Mouse (Mus musculus) lung, embryonic 14.5 days (tissue): ENCODE data around the gene Fcnb. TPM values are rescaled to one million over a fixed set of nuclear protein-coding genes. Genes with fewer than 3 reads are reported as not detected.
A peak's percentile ranks its signal among the peaks of the same experiment; 100 is the strongest.

Experiments
- ATAC-seq: fragments of 200-750 bp; cut with Nextera tagmentation; 2 replicates; pipeline ENCODE4 v1.8.0; 2017; ENCODE audit warnings: mild to moderate bottlenecking, moderate TSS enrichment, moderate library complexity; ENCODE audit not compliant: insufficient read depth
- DNase-seq: peaks from one replicate; pipeline ENCODE4 v3.0.0-alpha.2; 2015
- H3K27ac ChIP-seq: fragments of 300-500 bp; sonication (generic); 2 replicates; pipeline ENCODE4 v1.5.1; 2014; ENCODE audit warnings: low read depth, mild to moderate bottlenecking, moderate library complexity
- H3K27me3 ChIP-seq: fragments of 300-500 bp; sonication (generic); 2 replicates; pipeline ENCODE4 v1.6.1; 2014; ENCODE audit warnings: low read length, control low read depth; ENCODE audit not compliant: insufficient read depth
- H3K36me3 ChIP-seq: fragments of 300-500 bp; sonication (generic); 2 replicates; pipeline ENCODE4 v1.6.1; 2014; ENCODE audit warnings: control low read depth; ENCODE audit not compliant: insufficient read depth
- H3K4me1 ChIP-seq: fragments of 300-500 bp; sonication (generic); 2 replicates; pipeline ENCODE4 v1.6.1; 2014; ENCODE audit warnings: antibody characterized with exemption, control low read depth; ENCODE audit not compliant: insufficient read depth
- H3K4me2 ChIP-seq: fragments of 300-500 bp; sonication (generic); 2 replicates; pipeline ENCODE4 v1.6.1; 2014; ENCODE audit warnings: mild to moderate bottlenecking
- H3K4me3 ChIP-seq: fragments of 300-500 bp; sonication (generic); 2 replicates; pipeline ENCODE4 v1.5.1; 2014; ENCODE audit warnings: low read depth, low read length
- H3K9ac ChIP-seq: fragments of 300-500 bp; sonication (generic); 2 replicates; pipeline ENCODE4 v1.6.1; 2014
- H3K9me3 ChIP-seq: fragments of 300-500 bp; sonication (generic); 2 replicates; pipeline ENCODE4 v1.6.1; 2016; ENCODE audit warnings: low read depth, low read length, control low read depth
- CTCF ChIP-seq: IDR thresholded peaks from 2 replicates; pipeline ENCODE4 v1.5.1; 2016; ENCODE audit warnings: antibody characterized with exemption, low read depth
- WGBS: fragments of 180-500 bp; shearing (Covaris S2); extraction: QIAGEN DNeasy Blood & Tissue Kit; methylation state at CpG from one replicate; pipeline ENCODE4 v1.1.7; 2014; 5-methylcytosine and 5-hydroxymethylcytosine counted together
- polyA plus RNA-seq: library from polyadenylated mRNA; unstranded; fragments of >200 nt; fragmentation: Nextera tagmentation; extraction: Ambion mirVana; gene quantifications from 2 replicates; pipeline ENCODE4 v1.2.1, GENCODE M21; 2014

The Fcnb gene
- polyA plus RNA-seq, 1 experiment from 2014 or later: not detected

DNA sequence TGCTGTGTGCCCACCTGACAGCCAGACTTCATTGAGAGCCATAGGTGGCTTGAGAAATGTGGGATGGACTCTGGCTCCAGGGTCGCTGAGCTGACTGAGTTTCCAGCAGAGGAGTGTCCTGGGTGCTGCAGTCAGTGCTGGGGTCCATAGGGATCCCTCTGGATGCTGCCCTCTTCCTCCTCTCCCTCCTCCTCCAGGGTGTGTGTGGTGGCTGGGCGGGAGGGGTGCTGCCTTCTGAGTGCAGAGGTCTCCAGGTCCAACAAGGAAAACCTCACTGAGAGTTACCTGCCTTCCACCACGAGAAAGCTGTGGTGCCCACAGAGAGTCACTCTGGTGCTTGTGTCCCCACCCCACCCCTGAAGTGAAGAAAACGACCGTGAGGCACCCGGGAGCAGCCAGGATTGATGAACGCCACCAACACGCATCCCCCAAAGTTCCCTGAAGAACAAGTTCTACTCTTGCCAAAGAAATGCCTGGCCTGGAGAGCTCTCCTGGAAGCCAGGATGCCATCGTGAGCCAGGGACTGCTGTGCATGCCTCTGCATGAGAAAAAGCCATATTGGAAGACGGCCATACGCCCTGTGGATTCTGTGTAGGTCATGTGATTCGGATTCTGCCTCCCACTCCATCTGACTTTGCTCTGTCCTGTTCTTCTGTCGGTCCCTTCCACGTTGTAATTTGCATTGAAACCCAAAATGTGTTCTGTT is 46.1 kb downstream of the Fcnb start:
- WGBS: 74% methylated on average over 14 of the region's 14 CpGs
- no peak for DNase-seq
- H3K27me3 ChIP-seq: no peaks in the 10 kb centered on the region
- no peak overlapping the region for H3K27ac ChIP-seq
- no peak overlapping the region for H3K4me2 ChIP-seq
- H3K9me3 ChIP-seq: no peaks in the 10 kb centered on the region
- no peak overlapping the region for H3K4me3 ChIP-seq
- TF ChIP-seq CTCF: no peak
- H3K4me1 ChIP-seq: no peaks in the 10 kb centered on the region
- H3K36me3 ChIP-seq: peaks cover 24% of the 10 kb centered on the region
- no peak overlapping the region for H3K9ac ChIP-seq
- no peak for ATAC-seq

DNA sequence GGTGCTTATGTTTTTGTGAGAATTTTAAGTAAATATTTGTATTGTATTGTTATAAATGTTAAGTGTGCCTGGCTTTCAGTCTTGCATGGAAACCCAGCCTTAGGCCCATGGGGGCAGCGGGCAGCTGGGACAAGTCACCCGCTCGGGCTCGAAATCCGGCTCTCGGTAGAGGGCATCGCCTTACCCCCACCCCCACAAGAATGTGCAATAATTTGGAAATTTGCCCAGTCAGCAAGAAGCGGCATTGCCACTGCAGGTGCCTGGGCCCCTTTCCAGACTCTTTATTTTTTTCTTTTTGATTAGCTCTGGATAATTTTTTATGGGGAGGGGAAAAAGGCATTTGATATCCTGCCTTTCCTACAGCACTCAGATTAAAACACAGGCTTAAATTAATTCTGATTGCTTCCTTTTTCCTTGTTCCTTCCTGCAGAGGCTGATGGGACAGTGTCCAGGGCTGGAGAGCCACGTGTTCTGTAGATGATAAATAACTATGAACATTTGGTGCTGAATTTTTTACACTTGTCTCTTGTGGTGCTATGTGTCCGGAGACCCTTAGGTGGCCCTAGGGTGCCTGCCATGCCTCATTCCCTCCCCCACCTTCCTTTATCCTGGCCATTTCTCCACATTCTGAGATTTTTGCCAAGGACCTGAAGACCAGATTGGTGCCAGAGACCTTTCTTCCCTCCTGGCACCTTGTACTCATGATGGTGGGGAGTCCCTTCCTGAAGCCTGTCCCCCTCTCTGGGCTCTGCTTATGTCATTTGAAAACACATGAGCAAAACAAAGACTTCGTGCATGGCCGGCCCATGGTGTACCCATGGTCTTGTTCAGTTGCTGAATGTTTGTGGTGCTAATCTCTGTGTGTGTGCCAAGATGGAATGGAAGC is 46.9 kb downstream of the Fcnb start:
- TF ChIP-seq CTCF: no peak
- DNase-seq (peak; percentile 66), ATAC-seq (0 out of 2 replicates have a peak, but pooled peaks have one; percentile 28)
- 50% methylated on average over 12 of the region's 12 CpGs for WGBS
- Histone ChIP-seq H3K27me3 (no peaks in the 10 kb centered on the region), H3K27ac (0 out of 2 replicates have a peak overlapping the region, but pooled peaks have one; percentile 43), H3K9ac (no peak overlapping the region), H3K4me1 (no peaks in the 10 kb centered on the region), H3K4me2 (no peak overlapping the region), H3K36me3 (peaks cover 32% of the 10 kb centered on the region), H3K4me3 (no peak overlapping the region), H3K9me3 (no peaks in the 10 kb centered on the region)

GRCm38 (mm10) chr2:28036788-28037187 is 47.9 kb downstream of the Fcnb start:
- no peak for DNase-seq
- no peak for ATAC-seq
- Histone ChIP-seq H3K27me3 (no peaks in the 10 kb centered on the region), H3K27ac (no peak overlapping the region), H3K4me3 (no peak overlapping the region), H3K36me3 (peaks cover 39% of the 10 kb centered on the region), H3K4me2 (no peak overlapping the region), H3K4me1 (no peaks in the 10 kb centered on the region), H3K9me3 (no peaks in the 10 kb centered on the region), H3K9ac (no peak overlapping the region)
- no peak for TF ChIP-seq CTCF
- WGBS: 85% methylated on average over 13 of the region's 13 CpGs

DNA sequence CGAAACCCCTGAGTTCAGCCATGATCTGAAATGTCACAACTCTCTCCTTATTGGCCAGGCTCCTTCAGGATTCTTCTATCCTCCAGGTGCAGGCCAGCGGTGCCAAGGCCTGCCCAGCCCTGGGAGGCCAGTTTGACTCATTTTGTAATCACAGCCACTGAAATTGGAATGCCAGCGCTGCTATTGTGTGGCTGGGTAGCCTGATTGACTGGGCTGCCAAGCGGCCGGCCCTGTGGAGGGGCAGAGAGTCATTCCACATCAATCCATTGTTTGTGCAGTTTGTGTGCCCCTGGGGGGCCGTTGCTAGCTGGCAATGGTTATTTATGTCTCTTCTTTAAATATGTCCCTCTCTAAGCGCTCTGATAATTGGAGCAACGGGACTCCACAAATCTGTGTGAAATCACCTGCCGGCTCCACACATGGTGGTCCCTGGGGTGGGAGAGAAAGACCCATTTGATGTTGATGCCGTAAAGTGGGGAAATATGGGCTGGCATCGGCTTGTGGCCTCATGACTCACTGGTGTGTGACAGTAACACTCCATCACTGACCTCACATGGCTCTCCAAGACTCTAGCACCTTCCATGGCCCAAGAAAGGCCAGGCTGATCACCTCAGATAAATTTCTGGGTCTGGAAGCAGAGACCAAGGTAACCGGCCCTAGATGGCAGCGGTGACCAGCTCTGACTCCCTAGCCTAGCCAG is 50.5 kb downstream of the Fcnb start:
- peaks cover 59% of the 10 kb centered on the region for H3K36me3 ChIP-seq
- no peak overlapping the region for H3K27ac ChIP-seq
- H3K9me3 ChIP-seq: no peaks in the 10 kb centered on the region
- ATAC-seq (no peak), DNase-seq (no peak)
- H3K4me1 ChIP-seq: no peaks in the 10 kb centered on the region
- H3K4me3 ChIP-seq: no peak overlapping the region
- no peak for TF ChIP-seq CTCF
- H3K4me2 ChIP-seq: no peak overlapping the region
- H3K9ac ChIP-seq: no peak overlapping the region
- WGBS: 87% methylated on average over 13 of the region's 13 CpGs
- H3K27me3 ChIP-seq: no peaks in the 10 kb centered on the region

DNA sequence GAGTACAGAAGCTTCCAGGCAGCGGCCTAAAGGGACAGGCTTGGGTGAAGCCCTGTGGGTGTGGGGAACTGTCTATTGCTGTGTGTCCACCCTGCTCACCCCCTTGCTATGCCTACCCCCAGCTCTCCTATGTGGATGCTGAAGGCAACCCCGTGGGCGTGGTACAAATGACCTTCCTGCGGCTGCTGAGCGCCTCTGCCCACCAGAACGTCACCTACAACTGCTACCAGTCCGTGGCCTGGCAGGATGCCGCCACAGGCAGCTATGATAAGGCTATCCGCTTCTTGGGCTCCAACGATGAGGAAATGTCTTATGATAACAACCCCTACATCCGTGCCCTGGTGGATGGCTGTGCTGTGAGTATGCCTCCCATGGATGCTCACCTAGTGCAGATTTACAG is 52.2 kb downstream of the Fcnb start:
- Histone ChIP-seq H3K9ac (no peak overlapping the region), H3K4me1 (no peaks in the 10 kb centered on the region), H3K27ac (no peak overlapping the region), H3K27me3 (no peaks in the 10 kb centered on the region), H3K36me3 (peaks cover 66% of the 10 kb centered on the region), H3K9me3 (no peaks in the 10 kb centered on the region), H3K4me3 (no peak overlapping the region), H3K4me2 (no peak overlapping the region)
- ATAC-seq: no peak
- WGBS: 84% methylated on average over 11 of the region's 11 CpGs
- DNase-seq: no peak
- TF ChIP-seq CTCF: no peak

DNA sequence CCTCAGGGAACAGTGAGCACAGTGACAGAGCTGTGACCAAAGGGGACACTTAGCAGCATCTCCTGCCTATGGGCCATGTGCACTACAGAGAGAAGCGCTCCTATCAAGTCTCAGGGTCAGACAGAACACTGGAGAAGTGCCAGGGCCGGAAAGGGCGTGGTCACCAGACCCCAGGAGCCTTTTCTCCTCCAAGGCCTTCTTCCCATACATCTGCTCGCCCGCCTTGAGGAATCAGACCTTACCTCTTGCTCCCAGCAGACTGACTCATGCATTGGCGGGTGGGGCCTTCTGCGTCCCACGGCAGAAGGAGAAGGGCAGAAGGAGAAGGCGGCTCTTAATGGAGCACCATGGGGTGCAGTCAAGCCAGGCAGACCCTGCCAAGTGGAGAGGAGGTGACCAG is 52.8 kb downstream of the Fcnb start:
- 69% methylated on average over 9 of the region's 9 CpGs for WGBS
- Histone ChIP-seq H3K9me3 (no peaks in the 10 kb centered on the region), H3K4me2 (no peak overlapping the region), H3K9ac (no peak overlapping the region), H3K36me3 (peaks cover 70% of the 10 kb centered on the region), H3K27me3 (no peaks in the 10 kb centered on the region), H3K27ac (no peak overlapping the region), H3K4me3 (no peak overlapping the region), H3K4me1 (no peaks in the 10 kb centered on the region)
- no peak for ATAC-seq
- TF ChIP-seq CTCF: no peak
- DNase-seq: no peak

Other genes starting within 250 kb of the Fcnb start
- gene Col5a1, start 198.5 kb downstream of the Fcnb start, polyA plus RNA-seq: 81.7 and 83.2 TPM in 2 replicates
- 14.4 and 16.1 TPM in 2 replicates for gene Olfm1, start 108.1 kb upstream of the Fcnb start, polyA plus RNA-seq